Mouse (Mus musculus): ENCODE measurements around the gene Usp15. TPM values are rescaled to one million over a fixed set of nuclear protein-coding genes. Genes with fewer than 3 reads are reported as not detected.

Usp15 gene
- total RNA-seq, 2 experiments from 2014 or later: 98.7 to 105 TPM

Small RNAs within 50 kb of the gene (microRNA-seq; reads per million reads assigned to microRNA genes)
- 1.6 to 4.1 reads per million in 2 experiments for gene Gm27920

Other genes starting within 250 kb of the Usp15 start
- 10 to 100 TPM; 73.7 to 94.9 TPM for gene Mon2, start 120.5 kb downstream of the Usp15 start, total RNA-seq (2021)
- 10 to 100 TPM; 49.0 to 52.0 TPM for gene Fam19a2, start 67.0 kb upstream of the Usp15 start, total RNA-seq (2021)